Mouse (Mus musculus) lung, adult 2 months (tissue): ENCODE results near the gene Cog4. TPM values are rescaled to one million over a fixed set of nuclear protein-coding genes. Genes with fewer than 3 reads are reported as not detected.
"Not testable (repeated sequence)": the region's sequence is repeated elsewhere in the genome, so short reads cannot be mapped to it uniquely, and the experiment has no call there.

Source experiments
- DNase-seq: peaks from one replicate; pipeline ENCODE4 v3.0.0; 2022
- H3K4me1 ChIP-seq: fragments of 200-500 bp; 2 replicates; pipeline ENCODE4 v1.6.1; 2011; ENCODE audit warnings: low read length; ENCODE audit not compliant: control insufficient read depth, insufficient read depth
- H3K4me3 ChIP-seq: fragments of 200-500 bp; replicated peaks from 2 replicates; pipeline ENCODE3; 2011; ENCODE audit warnings: low read depth, mild to moderate bottlenecking, control low read depth, low read length; ENCODE audit errors: extremely low read depth
- CTCF ChIP-seq: fragments of 200-500 bp; IDR thresholded peaks from 2 replicates; pipeline ENCODE4 v1.5.1; 2011; ENCODE audit warnings: mild to moderate bottlenecking, low read length, control low read depth; ENCODE audit not compliant: insufficient read depth
- POLR2A ChIP-seq: fragments of 200-500 bp; IDR thresholded peaks from 2 replicates; pipeline ENCODE4 v1.6.1; 2011; ENCODE audit warnings: low read depth, mild to moderate bottlenecking, control low read depth, low read length, borderline replicate concordance; ENCODE audit errors: extremely low read depth
- WGBS: fragments of 180-500 bp; shearing (Covaris S2); methylation state at CpG from one replicate; pipeline ENCODE4 v1.1.7; 2018; 5-methylcytosine and 5-hydroxymethylcytosine counted together
- polyA plus RNA-seq: library from polyadenylated mRNA; depleted of rRNA; stranded (reverse); fragments of >200 nt; gene quantifications from 2 replicates; pipeline ENCODE4 v1.2.3, GENCODE M21; 2012

Gene Cog4
- polyA plus RNA-seq, 1 experiment: 26.8 TPM

DNA sequence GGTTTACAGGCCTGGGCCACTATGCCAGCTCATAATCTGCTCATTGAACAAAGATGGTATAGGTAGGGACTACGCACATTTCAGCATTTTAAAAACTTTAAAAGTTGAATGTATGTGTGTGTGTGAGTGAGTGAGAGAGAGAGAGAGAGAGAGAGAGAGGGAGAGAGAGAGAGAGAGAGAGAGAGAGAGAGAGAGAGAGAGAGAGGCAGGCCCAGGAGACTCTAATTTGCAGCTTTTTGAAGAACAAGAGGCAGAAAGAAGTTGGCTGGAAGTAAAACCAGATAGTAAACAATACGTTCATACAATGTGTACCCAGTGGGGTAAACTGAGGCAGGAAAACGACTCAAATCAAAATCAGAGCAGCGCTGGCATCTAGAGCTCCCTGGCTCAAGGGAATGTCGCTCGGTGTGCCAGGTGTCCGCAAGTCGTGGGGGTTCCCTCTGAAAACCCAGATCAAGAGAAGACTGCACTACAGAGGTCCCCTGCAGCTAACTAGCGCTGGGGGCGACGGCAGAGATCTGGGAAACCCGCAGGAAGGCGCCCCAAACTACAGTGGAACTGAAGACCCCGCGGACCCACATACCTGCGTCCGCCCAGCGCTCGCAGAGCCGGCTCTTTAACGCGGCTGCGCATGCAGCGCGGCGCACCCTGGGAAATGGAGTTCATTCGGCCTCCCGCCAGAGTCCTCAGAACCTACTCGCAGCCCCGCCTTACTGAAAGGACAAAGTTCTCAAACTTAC lies 55.6 kb downstream of the Cog4 start, which contains the start of gene Fuk:
Gene Fuk, minus strand, starts transcription at position 650 of the 740 bp plus-strand sequence.
- peak; percentile 44; the same call in 1 of the 2 replicates for TF ChIP-seq POLR2A
- no peak for TF ChIP-seq CTCF
- Histone ChIP-seq H3K4me1 (peaks cover 2% of the 10 kb centered on the region), H3K4me3 (peak within 1 kb of the TSS; percentile 93)
- peak; percentile 82 for DNase-seq
- 3% methylated on average over 30 of the region's 30 CpGs for WGBS

GRCm38 (mm10) chr8:110902579-110902965 lies 56.2 kb downstream of the Cog4 start:
- Histone ChIP-seq H3K4me3 (no peak overlapping the region), H3K4me1 (peaks cover 2% of the 10 kb centered on the region)
- no peak for TF ChIP-seq CTCF
- TF ChIP-seq POLR2A: no peak
- no peak for DNase-seq
- 53% methylated on average over 2 of the region's 2 CpGs for WGBS

DNA sequence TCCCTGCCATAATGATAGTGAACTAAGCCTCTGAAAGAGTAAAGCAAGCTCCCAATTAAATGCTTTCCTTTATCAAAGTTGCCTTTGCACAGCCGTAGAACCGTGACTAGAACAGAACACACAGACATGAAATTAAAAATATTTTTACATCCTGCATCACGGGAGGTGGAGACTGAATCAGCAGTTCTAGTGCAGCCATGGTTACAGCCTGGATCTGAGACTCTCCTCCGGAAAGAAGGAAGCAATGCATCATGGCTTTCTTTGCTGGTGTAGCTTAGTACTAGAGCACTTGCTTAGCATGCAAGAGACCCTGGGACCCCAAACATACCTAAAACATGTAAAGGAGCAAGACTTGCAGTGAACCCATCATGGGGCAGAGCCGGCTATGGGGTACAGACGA lies 59.0 kb downstream of the Cog4 start:
- Histone ChIP-seq H3K4me3 (no peak overlapping the region), H3K4me1 (peaks cover 2% of the 10 kb centered on the region)
- no peak for TF ChIP-seq CTCF
- 83% methylated on average over 6 of the region's 6 CpGs for WGBS
- DNase-seq: no peak

DNA sequence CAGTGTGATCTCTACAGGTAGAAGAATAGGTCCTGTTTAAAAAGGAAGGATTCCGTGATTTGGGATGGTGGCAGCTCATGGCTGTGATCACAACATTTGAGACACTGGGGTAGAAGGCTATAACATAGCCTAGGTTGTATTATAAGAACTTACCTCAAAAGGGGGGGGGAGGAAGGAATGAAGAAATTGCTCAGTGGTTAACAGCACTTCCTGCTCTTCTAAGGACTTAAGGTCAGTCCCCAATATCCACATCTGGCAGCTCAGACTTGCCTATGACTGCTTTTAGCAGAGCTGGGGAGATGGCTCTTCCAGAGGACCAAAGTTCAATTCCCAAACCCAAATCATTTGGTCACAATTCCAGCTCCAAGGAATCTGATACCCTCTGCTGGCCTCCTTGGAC lies 60.3 kb downstream of the Cog4 start:
- no peak for DNase-seq
- no peak for TF ChIP-seq CTCF
- no peak for TF ChIP-seq POLR2A
- Histone ChIP-seq H3K4me3 (no peak overlapping the region), H3K4me1 (peaks cover under 1% of the 10 kb centered on the region)
- WGBS: 85% methylated on average over 1 of the region's 1 CpGs

- H3K4me3 ChIP-seq, H3K4me1 ChIP-seq, DNase-seq: not testable (repeated sequence)
Measured at GRCm38 (mm10) chr8:110909850-110910249, 63.5 kb downstream of the Cog4 start.

GRCm38 (mm10) chr8:110911576-110912570 lies 65.5 kb downstream of the Cog4 start:
- no peak for TF ChIP-seq CTCF
- H3K4me3 ChIP-seq: no peak overlapping the region
- 71% methylated on average over 15 of the region's 15 CpGs for WGBS
- DNase-seq: no peak
- H3K4me1 ChIP-seq: no peaks in the 10 kb centered on the region

DNA sequence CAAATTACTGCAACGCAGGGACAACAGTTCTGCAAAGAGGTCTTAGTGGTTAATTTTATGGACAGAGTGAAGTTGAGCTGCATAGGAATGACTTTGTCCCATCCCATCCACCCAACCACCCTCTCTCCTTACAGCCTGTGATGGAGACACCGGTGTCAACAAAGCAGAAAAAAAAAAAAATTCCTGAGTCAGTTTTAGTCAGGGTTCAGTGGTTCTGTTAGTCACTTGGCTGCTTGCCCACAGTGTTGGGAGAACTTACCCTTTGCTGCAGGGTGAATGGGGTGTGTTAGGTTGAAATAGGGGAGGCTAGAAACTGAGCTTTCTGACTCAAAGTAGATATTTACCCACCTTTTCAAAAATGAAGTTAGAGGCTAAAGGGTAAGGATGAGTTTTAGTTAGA lies 71.0 kb downstream of the Cog4 start:
- no peak for DNase-seq
- TF ChIP-seq CTCF (no peak), POLR2A (no peak)
- Histone ChIP-seq H3K4me1 (peaks cover 10% of the 10 kb centered on the region), H3K4me3 (no peak overlapping the region)
- WGBS: 59% methylated on average over 2 of the region's 2 CpGs

GRCm38 (mm10) chr8:110918027-110918426 lies 71.6 kb downstream of the Cog4 start:
- WGBS: 84% methylated on average over 11 of the region's 11 CpGs
- Histone ChIP-seq H3K4me3 (no peak overlapping the region), H3K4me1 (peaks cover 10% of the 10 kb centered on the region)
- DNase-seq: no peak
- TF ChIP-seq CTCF (no peak), POLR2A (no peak)

- Histone ChIP-seq H3K4me3 (no peak overlapping the region), H3K4me1 (peaks cover 10% of the 10 kb centered on the region)
- no peak for DNase-seq
- WGBS: 62% methylated on average over 8 of the region's 8 CpGs
- TF ChIP-seq POLR2A (no peak), CTCF (no peak)
Measured at GRCm38 (mm10) chr8:110918460-110918859, 72.1 kb downstream of the Cog4 start.

DNA sequence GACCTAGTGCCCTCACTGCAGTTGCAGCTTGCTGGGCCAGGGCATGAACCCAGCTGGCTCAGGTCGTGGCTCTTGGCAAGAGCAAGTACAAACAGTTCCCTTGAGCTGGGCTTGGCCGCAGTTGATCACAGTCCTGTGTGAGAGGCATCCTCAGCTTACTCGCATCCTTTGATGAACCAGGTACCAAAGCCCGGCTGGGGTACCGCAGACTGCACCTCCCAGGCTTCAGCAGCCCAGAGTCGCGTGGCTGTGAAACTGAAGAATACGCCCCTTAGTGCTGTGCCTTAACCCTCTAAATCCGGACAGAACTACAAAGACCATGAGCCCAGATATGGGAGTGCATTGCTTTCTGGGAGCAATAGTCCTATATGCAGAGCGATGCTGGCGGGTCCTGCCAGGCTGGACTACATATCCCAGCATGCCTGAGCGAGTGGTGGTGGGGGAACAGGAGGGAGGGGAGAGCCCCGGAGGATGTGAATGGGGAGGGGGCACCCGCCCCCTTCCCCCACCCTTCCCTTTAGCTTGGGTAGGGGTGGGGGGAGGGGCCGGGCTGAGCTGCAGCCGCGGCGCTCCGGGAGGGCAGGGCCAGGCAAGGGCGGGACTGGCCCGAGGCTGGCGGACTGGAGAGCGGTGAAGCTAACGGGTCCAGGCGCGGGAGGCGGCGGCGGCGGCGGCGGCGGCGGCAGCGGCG lies 73.1 kb downstream of the Cog4 start, which contains the start of gene St3gal2:
Gene St3gal2, plus strand, starts transcription at position 582 of the 691 bp plus-strand sequence.
- H3K4me3 ChIP-seq: peak within 1 kb of the TSS; percentile 75
- DNase-seq: peak; percentile 76
- WGBS: under 1% methylated on average over 18 of the region's 36 CpGs
- peaks cover 13% of the 10 kb centered on the region for H3K4me1 ChIP-seq
- TF ChIP-seq POLR2A (no peak), CTCF (no peak)
